Mouse (Mus musculus) activated CD4-positive, CD25-positive, alpha-beta regulatory T cell, adult 9 weeks (primary cell): ENCODE results near the gene Olfr1284. TPM values are rescaled to one million over a fixed set of nuclear protein-coding genes. Genes with fewer than 3 reads are reported as not detected.

Experiments used
- polyA plus RNA-seq: library from polyadenylated mRNA; unstranded; fragments of 100-300 nt; shearing (Covaris generic); gene quantifications from one replicate; pipeline ENCODE4 v1.2.1, GENCODE M21; 2017

Olfr1284 gene
- not detected for polyA plus RNA-seq

GRCm38 (mm10) chr2:111375222-111375621 is at the start of gene Olfr1284:
Gene Olfr1284 (plus strand): TSS chr2:111375522.

GRCm38 (mm10) chr2:111326220-111326619 is 49.1 kb upstream of the Olfr1284 start, which contains the start of gene Olfr1281:
Gene Olfr1281 (plus strand): TSS chr2:111326520.

GRCm38 (mm10) chr2:111335976-111336375 is 39.3 kb upstream of the Olfr1284 start, which contains the start of gene Olfr1282:
Gene Olfr1282 (minus strand): TSS chr2:111336076.

GRCm38 (mm10) chr2:111366490-111366889 is 8.8 kb upstream of the Olfr1284 start, which contains the start of gene Olfr1283:
Gene Olfr1283 (plus strand): TSS chr2:111366790.

GRCm38 (mm10) chr2:111422931-111423330 is 47.6 kb downstream of the Olfr1284 start, which contains the start of gene Olfr1286:
Gene Olfr1286 (minus strand): TSS chr2:111423115.

Other genes starting within 250 kb of the Olfr1284 start
- not detected for gene Gm15130, start 222.6 kb upstream of the Olfr1284 start, polyA plus RNA-seq
- not detected for gene 4930430A15Rik, start 145.9 kb upstream of the Olfr1284 start, polyA plus RNA-seq
- gene Olfr1275, start 140.2 kb upstream of the Olfr1284 start, polyA plus RNA-seq: not detected
- gene Olfr1276, start 121.0 kb upstream of the Olfr1284 start, polyA plus RNA-seq: not detected
- gene Olfr1277, start 101.4 kb upstream of the Olfr1284 start, polyA plus RNA-seq: not detected
- gene Olfr1278, start 85.4 kb upstream of the Olfr1284 start, polyA plus RNA-seq: not detected
- gene Olfr1279, start 74.9 kb upstream of the Olfr1284 start, polyA plus RNA-seq: not detected
- gene Olfr1280, start 61.5 kb upstream of the Olfr1284 start, polyA plus RNA-seq: not detected
- gene Olfr1281, start 49.0 kb upstream of the Olfr1284 start, polyA plus RNA-seq: not detected
- gene Olfr1282, start 39.4 kb upstream of the Olfr1284 start, polyA plus RNA-seq: not detected
- gene Olfr1283, start 8.7 kb upstream of the Olfr1284 start, polyA plus RNA-seq: not detected
- not detected for gene Olfr1286, start 47.6 kb downstream of the Olfr1284 start, polyA plus RNA-seq
- not detected for gene Olfr1287, start 73.6 kb downstream of the Olfr1284 start, polyA plus RNA-seq
- not detected for gene Olfr1288, start 98.6 kb downstream of the Olfr1284 start, polyA plus RNA-seq
- not detected for gene Olfr1289, start 105.3 kb downstream of the Olfr1284 start, polyA plus RNA-seq
- not detected for gene Olfr1290, start 118.3 kb downstream of the Olfr1284 start, polyA plus RNA-seq
- gene Olfr1291-ps1, start 121.7 kb downstream of the Olfr1284 start, polyA plus RNA-seq: not detected
- not detected for gene Olfr1293-ps, start 149.7 kb downstream of the Olfr1284 start, polyA plus RNA-seq
- gene Olfr1294, start 164.8 kb downstream of the Olfr1284 start, polyA plus RNA-seq: not detected
- gene Olfr1295, start 194.2 kb downstream of the Olfr1284 start, polyA plus RNA-seq: not detected